Mouse (Mus musculus): ENCODE measurements around the gene Spsb4. TPM values are rescaled to one million over a fixed set of nuclear protein-coding genes. Genes with fewer than 3 reads are reported as not detected.
"Not testable (repeated sequence)": the region's sequence is repeated elsewhere in the genome, so short reads cannot be mapped to it uniquely, and the experiment has no call there.

The Spsb4 gene
- polyA plus RNA-seq, 1 experiment from 2014 or later, result 48.6 TPM

DNA sequence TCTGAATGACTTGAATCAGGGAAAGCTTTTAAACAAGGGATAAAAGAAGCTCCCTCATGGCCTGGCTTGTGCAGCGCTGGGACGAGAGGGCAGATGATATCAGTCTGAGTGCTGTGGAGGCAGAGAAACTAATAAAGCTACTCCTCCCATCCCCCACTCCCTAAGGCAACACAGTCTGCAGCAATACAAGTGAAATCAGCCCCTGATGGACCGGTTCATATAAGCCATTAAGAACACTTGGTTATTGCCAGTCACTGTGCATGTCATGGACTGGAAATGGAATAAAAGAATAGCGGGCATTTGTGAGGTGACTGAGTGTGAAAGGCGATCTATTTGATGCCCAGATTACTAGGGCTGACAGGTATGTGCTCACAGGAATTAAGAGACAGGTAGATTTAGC, 79.8 kb downstream of the Spsb4 start:
- Histone ChIP-seq H3K27ac (0 out of 2 replicates have a peak overlapping the region, but pooled peaks have one; percentile 6), H3K9ac (no peak overlapping the region), H3K4me2 (replicated peaks) (no peak overlapping the region), H3K9me3 (peaks cover 10% of the 10 kb centered on the region), H3K27me3 (no peaks in the 10 kb centered on the region), H3K4me1 (peaks cover 17% of the 10 kb centered on the region), H3K36me3 (peaks cover 34% of the 10 kb centered on the region), H3K4me3 (no peak overlapping the region)
- no peak for ATAC-seq (ENCODE audit: low FRiP score, low read depth)
- 51% methylated on average over 5 of the region's 5 CpGs for WGBS

DNA sequence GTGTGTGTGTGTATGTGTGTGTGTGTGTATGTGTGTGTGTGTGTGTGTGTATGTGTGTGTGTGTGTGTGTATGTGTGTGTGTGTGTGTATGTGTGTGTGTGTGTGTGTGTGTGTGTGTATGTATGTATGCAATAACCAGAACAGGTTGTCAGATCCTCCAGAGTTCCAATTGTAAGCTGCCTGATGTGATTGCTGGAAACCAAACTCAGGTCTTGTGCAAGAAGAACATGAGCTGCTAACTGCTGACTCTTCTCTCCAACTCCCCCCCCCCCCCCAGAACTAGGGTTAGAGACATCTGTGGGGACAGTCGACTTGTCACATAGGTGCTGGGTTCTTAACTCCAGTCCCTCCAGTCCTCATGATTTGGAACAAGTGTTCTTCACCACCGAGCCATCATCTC, 82.2 kb downstream of the Spsb4 start:
- not testable (repeated sequence) for H3K36me3 ChIP-seq; ATAC-seq (ENCODE audit: low FRiP score, low read depth)

DNA sequence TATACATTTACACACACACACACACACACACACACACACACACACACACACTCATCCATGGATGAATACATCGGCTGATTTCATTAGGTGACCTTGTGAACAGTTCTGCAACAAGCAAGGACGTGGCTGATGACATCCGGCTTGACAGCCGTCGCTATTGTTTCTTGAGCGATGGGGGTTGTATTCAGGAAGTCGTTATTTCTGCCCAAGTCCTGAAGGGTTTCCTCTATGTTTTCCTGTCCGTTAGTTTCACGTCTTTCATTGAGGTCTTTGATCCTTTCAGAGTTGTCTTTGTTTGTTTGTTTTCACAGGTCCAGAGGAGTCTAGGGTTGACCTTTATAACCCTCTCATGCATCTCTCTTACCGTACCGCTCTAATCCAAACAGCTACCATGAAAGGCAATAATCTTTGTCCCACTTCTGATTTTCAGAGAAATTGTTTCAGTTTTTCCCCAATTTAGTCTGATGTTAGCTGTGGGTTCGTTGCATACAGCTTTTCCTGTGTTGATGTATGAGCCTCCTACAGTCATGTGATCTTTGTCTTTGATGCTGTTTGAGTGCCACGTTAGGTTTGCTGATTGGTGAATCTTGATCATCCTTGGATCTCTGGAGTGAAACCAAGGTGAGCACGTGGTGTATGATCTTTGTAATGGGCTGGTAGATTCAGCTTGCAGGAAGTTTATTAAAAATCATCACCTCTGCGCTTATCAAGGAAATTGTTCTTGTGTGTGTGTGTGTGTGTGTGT, 82.9 kb downstream of the Spsb4 start:
- ATAC-seq (ENCODE audit: low FRiP score, low read depth), result no peak
- Histone ChIP-seq H3K36me3 (peaks cover 2% of the 10 kb centered on the region), H3K4me2 (replicated peaks) (no peak overlapping the region), H3K9ac (no peak overlapping the region), H3K4me3 (no peak overlapping the region), H3K27me3 (no peaks in the 10 kb centered on the region), H3K4me1 (peaks cover 17% of the 10 kb centered on the region), H3K27ac (no peak overlapping the region), H3K9me3 (peaks cover 2% of the 10 kb centered on the region)
- WGBS, result 60% methylated on average over 15 of the region's 15 CpGs

More for the DNA sequence above, 82.2 kb downstream of the Spsb4 start:
- not testable (repeated sequence) for H3K27ac ChIP-seq; H3K9ac ChIP-seq; H3K4me2 ChIP-seq (replicated peaks); H3K27me3 ChIP-seq; H3K4me3 ChIP-seq; H3K9me3 ChIP-seq
- 96% methylated on average over 2 of the region's 2 CpGs for WGBS
- H3K4me1 ChIP-seq, result peaks cover 17% of the 10 kb centered on the region

DNA sequence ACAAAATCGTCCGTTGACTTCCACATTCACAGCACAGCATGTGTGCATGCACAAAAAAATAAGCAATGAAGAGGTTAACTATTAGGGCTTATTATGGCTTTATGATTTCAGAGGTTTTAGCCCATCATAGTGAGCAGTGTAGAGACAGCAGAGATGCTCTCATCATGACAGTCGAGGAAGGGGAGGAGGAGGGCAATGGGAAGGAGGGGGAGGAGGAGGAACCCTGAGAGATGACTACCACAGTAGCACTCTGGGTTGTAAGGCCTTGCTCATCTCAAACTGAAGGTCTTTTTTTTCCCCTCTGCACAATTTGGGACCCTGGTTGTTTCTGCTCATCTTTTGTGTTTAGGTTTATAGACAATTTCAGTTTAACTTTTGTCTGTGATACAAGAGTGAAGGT, 83.8 kb downstream of the Spsb4 start:
- Histone ChIP-seq H3K4me1 (peaks cover 20% of the 10 kb centered on the region), H3K9ac (no peak overlapping the region), H3K27ac (no peak overlapping the region), H3K4me2 (replicated peaks) (no peak overlapping the region), H3K27me3 (no peaks in the 10 kb centered on the region), H3K9me3 (no peaks in the 10 kb centered on the region; the same call in 1 of the 2 replicates), H3K36me3 (no peaks in the 10 kb centered on the region), H3K4me3 (no peak overlapping the region)
- WGBS, result 80% methylated on average over 3 of the region's 3 CpGs
- no peak for ATAC-seq (ENCODE audit: low FRiP score, low read depth)

DNA sequence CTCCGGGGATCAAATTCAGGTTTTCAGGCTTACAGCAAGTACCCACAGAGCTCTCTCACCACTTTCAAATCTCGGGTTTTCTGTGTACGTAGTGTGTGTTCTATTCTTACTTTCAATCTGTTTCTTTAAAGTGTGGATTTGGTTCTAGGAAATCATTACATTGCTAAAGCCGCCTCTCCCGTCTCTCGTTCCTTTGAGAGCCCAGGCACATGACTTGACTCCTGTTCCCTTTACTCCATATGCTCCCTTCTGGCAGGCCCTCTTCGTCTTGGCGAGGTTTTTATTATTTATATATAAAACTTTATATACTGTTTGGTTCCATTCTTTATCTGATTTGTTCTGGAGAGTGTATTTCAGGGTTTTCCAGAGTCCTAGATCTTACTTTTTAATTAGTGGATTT, 85.9 kb downstream of the Spsb4 start:
- Histone ChIP-seq H3K27ac (no peak overlapping the region), H3K27me3 (0 out of 2 replicates have a peak, but pooled peaks cover 4% of the 10 kb centered on the region), H3K4me1 (0 out of 2 replicates have a peak, but pooled peaks cover 10% of the 10 kb centered on the region), H3K4me2 (replicated peaks) (no peak overlapping the region), H3K9me3 (no peaks in the 10 kb centered on the region; the same call in 1 of the 2 replicates), H3K9ac (no peak overlapping the region), H3K4me3 (no peak overlapping the region), H3K36me3 (no peaks in the 10 kb centered on the region)
- no peak for ATAC-seq (ENCODE audit: low FRiP score, low read depth)
- WGBS, result 69% methylated on average over 8 of the region's 8 CpGs

DNA sequence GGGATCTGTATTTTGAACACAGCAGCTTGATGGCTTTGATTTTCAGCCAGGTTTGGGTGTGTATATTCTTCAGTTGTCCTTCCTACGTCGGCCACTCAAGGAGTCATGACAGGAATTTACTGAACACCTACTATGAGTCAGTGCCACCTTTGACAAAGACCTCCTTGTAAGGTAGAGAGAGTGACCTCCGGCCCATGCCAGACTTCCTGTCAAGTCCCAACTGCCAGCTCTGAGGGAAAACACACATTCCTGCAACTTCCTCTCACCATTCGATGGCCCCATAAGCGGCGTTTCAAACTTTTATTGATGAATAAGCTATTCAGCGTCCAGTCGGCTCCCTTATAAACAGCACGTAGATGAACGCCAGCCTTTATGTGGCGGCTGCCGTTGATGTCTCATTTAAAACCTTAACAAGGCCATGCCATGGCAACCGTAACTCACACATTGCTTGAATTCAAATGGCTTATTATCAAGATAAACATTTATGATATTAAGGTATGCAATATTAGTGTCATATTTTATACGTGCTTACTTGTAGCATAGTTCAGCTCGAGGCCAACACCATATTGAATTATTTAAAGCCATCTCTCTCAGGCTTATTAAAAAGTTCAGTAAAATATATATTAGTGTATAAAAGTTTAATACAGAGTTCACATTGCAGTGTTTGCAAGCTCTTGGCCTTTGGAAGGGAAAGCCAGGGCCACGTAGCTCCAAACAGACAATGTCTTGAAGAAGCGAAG, 94.9 kb downstream of the Spsb4 start:
- Histone ChIP-seq H3K27me3 (peaks cover 5% of the 10 kb centered on the region; the same call in 1 of the 2 replicates), H3K9ac (no peak overlapping the region), H3K9me3 (peaks cover 15% of the 10 kb centered on the region), H3K36me3 (no peaks in the 10 kb centered on the region), H3K4me1 (peaks cover 35% of the 10 kb centered on the region), H3K4me3 (no peak overlapping the region), H3K27ac (peak overlapping the region; percentile 85), H3K4me2 (replicated peaks) (peak overlapping the region; percentile 34)
- ATAC-seq (ENCODE audit: low FRiP score, low read depth), result peak; percentile 79
- WGBS, result 38% methylated on average over 17 of the region's 17 CpGs

DNA sequence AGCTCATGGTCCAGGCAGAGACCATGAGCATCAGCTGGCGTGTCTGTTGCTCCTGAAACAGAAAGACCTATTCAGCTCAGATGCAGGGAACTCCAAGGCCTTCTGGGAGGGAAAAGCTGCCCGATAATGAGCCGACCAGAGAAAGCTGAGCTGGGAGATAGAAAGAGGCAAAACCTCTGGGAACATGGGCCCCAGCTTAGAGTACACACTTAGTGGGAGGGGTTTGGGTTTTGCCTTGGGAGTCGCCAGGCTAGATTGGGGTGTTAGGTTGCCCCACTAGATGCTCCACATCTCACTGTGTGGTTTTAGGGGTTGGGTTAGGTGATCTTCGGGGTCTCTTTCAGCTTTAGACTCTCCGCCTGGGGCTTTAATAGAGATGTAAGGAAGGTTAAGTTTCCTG, 95.5 kb downstream of the Spsb4 start:
- Histone ChIP-seq H3K9me3 (peaks cover 15% of the 10 kb centered on the region), H3K4me1 (peaks cover 35% of the 10 kb centered on the region), H3K9ac (no peak overlapping the region), H3K27ac (peak overlapping the region; percentile 85), H3K4me2 (replicated peaks) (peak overlapping the region; percentile 34), H3K4me3 (no peak overlapping the region), H3K27me3 (peaks cover 5% of the 10 kb centered on the region; the same call in 1 of the 2 replicates), H3K36me3 (no peaks in the 10 kb centered on the region)
- ATAC-seq (ENCODE audit: low FRiP score, low read depth), result peak; percentile 14; the same call in 1 of the 2 replicates
- WGBS, result 50% methylated on average over 6 of the region's 6 CpGs

DNA sequence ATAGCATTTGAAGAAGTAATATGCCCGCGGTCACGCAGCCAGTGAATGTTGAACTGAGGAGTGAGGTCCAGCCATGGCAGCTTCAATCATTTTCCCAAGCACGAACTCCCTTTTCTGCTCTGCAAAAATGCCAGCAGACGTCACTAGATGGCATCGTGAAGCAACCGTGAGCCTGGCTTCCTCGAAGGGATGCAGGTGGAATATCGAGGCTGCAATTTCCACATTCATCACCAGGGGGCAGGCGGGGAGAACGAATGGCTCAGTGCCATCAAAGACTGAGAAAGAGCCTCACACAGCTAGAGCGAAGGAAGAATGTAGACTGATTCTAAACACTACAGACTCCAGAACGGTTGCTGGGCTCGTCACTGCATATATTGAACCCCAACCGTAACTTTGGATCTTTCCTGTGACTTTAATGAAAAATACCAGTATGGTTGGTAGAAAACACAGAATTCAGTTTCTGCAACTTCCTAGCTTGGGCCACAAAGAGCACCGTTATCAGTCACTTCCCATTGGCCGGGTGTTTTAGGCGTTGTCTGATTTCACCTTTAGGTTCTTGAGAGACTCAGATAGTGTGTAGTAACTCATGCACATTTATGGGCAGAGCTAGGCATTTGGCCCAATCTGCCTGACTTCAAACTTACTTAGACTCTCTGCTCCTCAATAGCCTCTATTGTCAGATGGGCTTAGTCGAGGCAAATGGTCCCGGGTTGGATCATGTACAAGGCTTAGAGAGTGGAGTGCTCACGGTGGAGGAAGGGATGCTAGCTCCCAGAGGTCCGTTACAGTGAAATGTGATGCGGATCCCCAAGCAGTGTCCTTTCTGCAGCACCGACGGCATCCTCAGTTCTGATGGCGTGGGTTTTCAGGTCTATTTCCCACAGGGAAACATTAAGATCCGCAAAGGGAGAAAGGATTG, 101.8 kb downstream of the Spsb4 start:
- peak; percentile 67 for ATAC-seq (ENCODE audit: low FRiP score, low read depth)
- Histone ChIP-seq H3K4me1 (peaks cover 3% of the 10 kb centered on the region; the same call in 1 of the 2 replicates), H3K4me3 (no peak overlapping the region), H3K27me3 (no peaks in the 10 kb centered on the region; the same call in 1 of the 2 replicates), H3K27ac (no peak overlapping the region), H3K9ac (no peak overlapping the region), H3K36me3 (no peaks in the 10 kb centered on the region), H3K9me3 (peaks cover 10% of the 10 kb centered on the region), H3K4me2 (replicated peaks) (no peak overlapping the region)
- 40% methylated on average over 27 of the region's 27 CpGs for WGBS

DNA sequence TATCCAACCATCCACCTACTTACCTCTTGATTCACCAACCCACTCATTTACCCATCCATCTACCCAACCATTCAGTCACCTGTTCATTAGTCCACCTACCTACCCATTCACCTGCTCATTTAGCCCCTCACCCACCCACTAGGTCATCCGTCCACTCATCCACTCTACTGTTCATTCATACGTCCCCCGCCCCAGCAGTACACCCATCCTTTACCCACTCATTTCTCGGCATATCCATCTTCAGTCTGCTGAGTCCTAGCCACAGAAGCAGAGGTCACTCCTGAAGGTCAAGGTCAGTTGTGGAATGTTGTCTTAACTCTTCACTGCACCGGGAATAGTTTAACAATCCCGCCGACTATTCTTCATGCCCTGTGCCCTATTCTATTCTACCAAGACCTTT, 102.6 kb downstream of the Spsb4 start:
- ATAC-seq (ENCODE audit: low FRiP score, low read depth), result no peak
- Histone ChIP-seq H3K27ac (no peak overlapping the region), H3K9me3 (peaks cover 10% of the 10 kb centered on the region), H3K36me3 (no peaks in the 10 kb centered on the region), H3K4me3 (no peak overlapping the region), H3K9ac (no peak overlapping the region), H3K27me3 (no peaks in the 10 kb centered on the region; the same call in 1 of the 2 replicates), H3K4me2 (replicated peaks) (no peak overlapping the region), H3K4me1 (no peaks in the 10 kb centered on the region)
- 61% methylated on average over 7 of the region's 7 CpGs for WGBS

DNA sequence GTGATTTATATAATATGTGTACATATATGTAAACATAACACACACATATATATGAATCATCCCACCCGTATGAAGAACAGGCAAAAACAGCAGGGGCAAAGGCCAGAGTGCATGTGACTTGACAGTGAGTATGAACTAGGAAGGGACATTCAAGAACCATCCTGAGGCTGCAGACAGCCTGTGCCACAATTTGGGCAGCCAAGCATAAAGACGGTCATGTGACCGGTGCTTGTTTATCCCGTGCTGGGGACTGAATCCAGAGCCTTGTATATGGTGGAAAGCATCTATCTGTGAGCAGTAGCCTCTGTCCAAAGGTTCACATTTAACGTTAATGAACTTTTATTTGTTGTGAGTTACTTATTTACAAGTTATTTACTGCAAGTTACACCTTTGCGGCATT, 103.8 kb downstream of the Spsb4 start:
- Histone ChIP-seq H3K9me3 (peaks cover 7% of the 10 kb centered on the region), H3K27me3 (no peaks in the 10 kb centered on the region; the same call in 1 of the 2 replicates), H3K4me1 (no peaks in the 10 kb centered on the region), H3K36me3 (no peaks in the 10 kb centered on the region), H3K27ac (no peak overlapping the region), H3K4me3 (no peak overlapping the region), H3K4me2 (replicated peaks) (no peak overlapping the region), H3K9ac (no peak overlapping the region)
- no peak for ATAC-seq (ENCODE audit: low FRiP score, low read depth)
- 87% methylated on average over 6 of the region's 6 CpGs for whole genome bisulfite sequencing

DNA sequence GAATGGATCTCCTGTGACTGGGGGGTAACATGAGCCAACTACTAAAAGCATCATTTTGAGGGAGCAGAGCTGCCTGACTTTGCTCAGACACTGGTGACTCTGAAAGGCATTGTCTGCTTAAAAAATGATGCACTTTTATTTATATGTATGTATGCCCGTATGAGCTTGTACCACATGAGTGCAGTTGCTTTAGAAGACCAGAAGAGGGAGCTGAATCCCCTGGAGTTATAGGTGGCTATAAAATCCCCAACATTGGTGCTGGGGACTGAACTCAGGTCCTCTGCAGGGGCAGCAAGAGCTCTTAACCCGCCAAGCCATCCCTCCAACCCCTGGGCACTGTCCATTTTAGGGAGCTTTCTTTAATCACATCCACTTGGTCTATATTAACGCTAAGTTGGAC, 104.6 kb downstream of the Spsb4 start:
- H3K27me3 ChIP-seq, result no peaks in the 10 kb centered on the region
- no peak for ATAC-seq (ENCODE audit: low FRiP score, low read depth)
- WGBS, result 86% methylated on average over 3 of the region's 3 CpGs
- H3K4me1 ChIP-seq, result no peaks in the 10 kb centered on the region
- no peaks in the 10 kb centered on the region for H3K36me3 ChIP-seq
- H3K4me2 ChIP-seq (replicated peaks), result no peak overlapping the region
- H3K4me3 ChIP-seq, result no peak overlapping the region
- no peak overlapping the region for H3K27ac ChIP-seq
- no peak overlapping the region for H3K9ac ChIP-seq
- H3K9me3 ChIP-seq, result no peaks in the 10 kb centered on the region

Data from limb, embryonic 13.5 days (tissue).